Mouse (Mus musculus) MEL (cell line): ENCODE measurements at regions not wholly inside any gene's neighbourhood (a gene's known extent, or its start where the extent isn't known, plus 50 kb on each side); places are given as distances from the start of the nearest gene placed in this dataset.

Experiments used
- DNase-seq: peaks from one replicate; pipeline ENCODE4 v3.0.0; 2011; ENCODE audit warnings: low read depth, low spot score
- H3K27ac ChIP-seq: 2 replicates; pipeline ENCODE4 v1.5.1; 2012; ENCODE audit warnings: low read depth, mild to moderate bottlenecking, control low read depth, low read length, moderate library complexity; ENCODE audit not compliant: control insufficient read depth
- H3K27me3 ChIP-seq, 2 experiments: fragments of 150-350 bp in 1 of 2; sonication (generic) in 1 of 2; 2 replicates each; pipeline ENCODE4 v1.6.1; 2012; ENCODE audit warnings: low read length in 2 of 2, mild to moderate bottlenecking in 2 of 2, improper control_type of control experiment in 1 of 2, moderate library complexity in 1 of 2; ENCODE audit not compliant: insufficient read depth in 2 of 2, control insufficient read depth in 1 of 2
- H3K36me3 ChIP-seq, 2 experiments: 2 replicates each; pipeline ENCODE4 v1.6.1; 2012 to 2014; ENCODE audit warnings: low read length in 2 of 2, improper control_type of control experiment in 1 of 2, inconsistent platforms in 1 of 2, mild to moderate bottlenecking in 1 of 2; ENCODE audit not compliant: insufficient read depth in 2 of 2, control insufficient read depth in 1 of 2
- H3K4me1 ChIP-seq, 2 experiments: fragments of 150-350 bp in 1 of 2; sonication (generic) in 1 of 2; 2 replicates each; pipeline ENCODE4 v1.6.1; 2012; ENCODE audit warnings: low read length in 2 of 2, improper control_type of control experiment in 1 of 2, mild to moderate bottlenecking in 1 of 2; ENCODE audit not compliant: insufficient read depth in 2 of 2, control insufficient read depth in 1 of 2
- H3K4me3 ChIP-seq, 2 experiments: fragments of 150-350 bp in 1 of 2; sonication (generic) in 1 of 2; 2 replicates each; pipeline ENCODE4 v1.5.1; 2012; ENCODE audit warnings: low read depth in 2 of 2, low read length in 2 of 2, mild to moderate bottlenecking in 2 of 2, moderate library complexity in 2 of 2, control low read depth in 1 of 2, improper control_type of control experiment in 1 of 2; ENCODE audit not compliant: control insufficient read depth in 1 of 2, insufficient read depth in 1 of 2
- H3K79me2 ChIP-seq: 2 replicates; pipeline ENCODE4 v1.6.1; 2012; ENCODE audit warnings: mild to moderate bottlenecking, low read length, moderate library complexity; ENCODE audit not compliant: control insufficient read depth, poor library complexity, insufficient read depth
- H3K9ac ChIP-seq: 2 replicates; pipeline ENCODE4 v1.6.1; 2012; ENCODE audit warnings: low read depth, mild to moderate bottlenecking, control low read depth, low read length, moderate library complexity; ENCODE audit not compliant: control insufficient read depth, poor library complexity, severe bottlenecking
- H3K9me3 ChIP-seq: fragments of 150-350 bp; sonication (generic); replicated peaks from 2 replicates; pipeline ENCODE4 v1.6.1; 2012; ENCODE audit warnings: mild to moderate bottlenecking, low read length, improper control_type of control experiment, moderate library complexity; ENCODE audit not compliant: insufficient read depth
- CHD2 ChIP-seq: IDR thresholded peaks from 2 replicates; pipeline ENCODE4 v1.6.1; 2011; ENCODE audit warnings: low read length, improper control_type of control experiment
- ELF1 ChIP-seq: IDR thresholded peaks from 2 replicates; pipeline ENCODE4 v1.6.1; 2014; ENCODE audit warnings: low read depth, mild to moderate bottlenecking, inconsistent platforms, low read length, improper control_type of control experiment, moderate library complexity
- ETS1 ChIP-seq: IDR thresholded peaks from 2 replicates; pipeline ENCODE4 v1.6.1; 2012; ENCODE audit warnings: low read depth, mild to moderate bottlenecking, inconsistent platforms, low read length, improper control_type of control experiment, moderate library complexity
- KAT2A ChIP-seq: conservative IDR thresholded peaks from 2 replicates; pipeline ENCODE4 v1.6.1; 2012; ENCODE audit warnings: low read depth, low read length, improper control_type of control experiment, inconsistent platforms
- MAZ ChIP-seq: IDR thresholded peaks from 2 replicates; pipeline ENCODE4 v1.6.1; 2012; ENCODE audit warnings: low read depth, mild to moderate bottlenecking, inconsistent platforms, low read length, improper control_type of control experiment
- MEF2A ChIP-seq: IDR thresholded peaks from 2 replicates; pipeline ENCODE4 v1.6.1; 2014; ENCODE audit warnings: low read depth, mild to moderate bottlenecking, inconsistent platforms, low read length, improper control_type of control experiment; ENCODE audit not compliant: poor library complexity, insufficient replicate concordance, severe bottlenecking; ENCODE audit errors: extremely low read depth
- MXI1 ChIP-seq: IDR thresholded peaks from 2 replicates; pipeline ENCODE4 v1.6.1; 2011; ENCODE audit warnings: mild to moderate bottlenecking, low read depth, low read length, improper control_type of control experiment
- NELFE ChIP-seq: IDR thresholded peaks from 2 replicates; pipeline ENCODE4 v1.6.1; 2011; ENCODE audit warnings: low read depth, low read length, improper control_type of control experiment
- NRF1 ChIP-seq: IDR thresholded peaks from 2 replicates; pipeline ENCODE4 v1.6.1; 2014; ENCODE audit warnings: low read depth, mild to moderate bottlenecking, inconsistent platforms, low read length, improper control_type of control experiment, moderate library complexity; ENCODE audit not compliant: poor library complexity, insufficient read depth, severe bottlenecking
- POLR2AphosphoS5 ChIP-seq: IDR thresholded peaks from 2 replicates; pipeline ENCODE4 v1.6.1; 2012; ENCODE audit warnings: low read depth, borderline replicate concordance, mild to moderate bottlenecking, inconsistent platforms, low read length, moderate library complexity, mixed read lengths
- RAD21 ChIP-seq: IDR thresholded peaks from 2 replicates; pipeline ENCODE4 v1.6.1; 2011; ENCODE audit warnings: mild to moderate bottlenecking, low read depth, low read length, improper control_type of control experiment
- RCOR1 ChIP-seq: IDR thresholded peaks from 2 replicates; pipeline ENCODE4 v1.6.1; 2012; ENCODE audit warnings: low read depth, mild to moderate bottlenecking, inconsistent platforms, low read length, improper control_type of control experiment
- SIN3A ChIP-seq: IDR thresholded peaks from 2 replicates; pipeline ENCODE4 v1.6.1; 2012; ENCODE audit warnings: low read length, improper control_type of control experiment, inconsistent platforms
- SMC3 ChIP-seq: IDR thresholded peaks from 2 replicates; pipeline ENCODE4 v1.6.1; 2011; ENCODE audit warnings: low read depth, low read length, improper control_type of control experiment
- TBP ChIP-seq: IDR thresholded peaks from 2 replicates; pipeline ENCODE4 v1.8.0; 2011; ENCODE audit warnings: low read depth, low read length, improper control_type of control experiment
- ZC3H11A ChIP-seq: IDR thresholded peaks from 2 replicates; pipeline ENCODE4 v1.6.1; 2012; ENCODE audit warnings: low read depth, mild to moderate bottlenecking, inconsistent platforms, low read length, improper control_type of control experiment
- ZNF384 ChIP-seq: IDR thresholded peaks from 2 replicates; pipeline ENCODE4 v1.6.1; 2012; ENCODE audit warnings: low read depth, mild to moderate bottlenecking, inconsistent platforms, low read length, improper control_type of control experiment

- no peak overlapping the region for H3K4me3 ChIP-seq
- no peak overlapping the region for H3K9ac ChIP-seq
- no peaks in the 10 kb centered on the region for H3K9me3 ChIP-seq
- no peak for TF ChIP-seq ZNF384
- TF ChIP-seq TBP = no peak
- TF ChIP-seq MAZ = no peak
- TF ChIP-seq SIN3A = no peak
- TF ChIP-seq KAT2A = no peak
- TF ChIP-seq, all 39 proteins: peak for 0
- no peak overlapping the region for H3K27ac ChIP-seq
- H3K36me3 ChIP-seq = peaks cover 0 to 9% of the 10 kb centered on the region in 2 experiments; a peak in 2 of 4 replicates
- H3K27me3 ChIP-seq = no peaks in the 10 kb centered on the region
- DNase-seq = no peak
- no peaks in the 10 kb centered on the region for H3K79me2 ChIP-seq
- H3K4me1 ChIP-seq = peaks cover 0 to 20% of the 10 kb centered on the region in 2 experiments; a peak in 2 of 4 replicates
Observed at GRCm38 (mm10) chr10:117454171-117454500, 74.3 kb upstream of the Cpsf6 start.

GRCm38 (mm10) chr10:117453406-117454170 is 73.8 kb upstream of the Cpsf6 start:
- H3K27me3 ChIP-seq = no peaks in the 10 kb centered on the region
- no peak overlapping the region for H3K4me3 ChIP-seq
- H3K9me3 ChIP-seq = no peaks in the 10 kb centered on the region
- peaks cover 0 to 9% of the 10 kb centered on the region in 2 experiments; a peak in 2 of 4 replicates for H3K36me3 ChIP-seq
- TF ChIP-seq MEF2A (no peak), RAD21 (no peak), ZNF384 (no peak), ELF1 (no peak), ZC3H11A (no peak), SIN3A (no peak), SMC3 (no peak), NRF1 (no peak), POLR2AphosphoS5 (no peak), ETS1 (no peak), CHD2 (no peak), MXI1 (no peak), NELFE (no peak), RCOR1 (no peak)
- H3K27ac ChIP-seq = no peak overlapping the region
- DNase-seq = no peak
- H3K9ac ChIP-seq = no peak overlapping the region
- H3K79me2 ChIP-seq = no peaks in the 10 kb centered on the region
- peaks cover 0 to 20% of the 10 kb centered on the region in 2 experiments; a peak in 2 of 4 replicates for H3K4me1 ChIP-seq
